Mouse (Mus musculus) ES-CJ7 (cell line): ENCODE data around the gene Dcaf6.
"Not testable (repeated sequence)": the region's sequence is repeated elsewhere in the genome, so short reads cannot be mapped to it uniquely, and the experiment has no call there.

Source experiments
- DNase-seq: peaks from one replicate; pipeline ENCODE4 v3.0.0; 2011; ENCODE audit warnings: low read depth, low spot score

The Dcaf6 gene

GRCm38 (mm10) chr1:165421357-165421915 lies 38.8 kb downstream of the Dcaf6 start:
- no peak for DNase-seq

DNA sequence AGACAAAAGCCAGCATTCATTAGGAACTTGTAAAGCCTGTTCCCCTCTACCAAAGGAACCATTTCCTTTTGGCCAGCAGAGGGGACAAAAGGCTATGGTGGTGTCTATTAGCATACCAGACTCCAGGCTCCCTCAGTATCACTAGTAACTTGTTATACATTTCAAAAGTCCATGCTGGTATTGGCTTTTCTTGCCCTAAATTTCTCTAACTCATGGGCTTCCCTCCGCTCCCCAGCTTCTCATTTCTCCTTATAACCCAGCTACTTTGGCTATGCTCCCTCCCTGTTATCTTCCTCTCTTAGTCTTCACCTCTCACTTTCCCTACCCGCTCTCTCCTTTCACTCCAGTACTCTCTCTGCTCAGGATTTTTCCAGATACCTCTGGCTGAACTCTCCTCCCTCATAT lies 63.9 kb downstream of the Dcaf6 start:
- DNase-seq = no peak

DNA sequence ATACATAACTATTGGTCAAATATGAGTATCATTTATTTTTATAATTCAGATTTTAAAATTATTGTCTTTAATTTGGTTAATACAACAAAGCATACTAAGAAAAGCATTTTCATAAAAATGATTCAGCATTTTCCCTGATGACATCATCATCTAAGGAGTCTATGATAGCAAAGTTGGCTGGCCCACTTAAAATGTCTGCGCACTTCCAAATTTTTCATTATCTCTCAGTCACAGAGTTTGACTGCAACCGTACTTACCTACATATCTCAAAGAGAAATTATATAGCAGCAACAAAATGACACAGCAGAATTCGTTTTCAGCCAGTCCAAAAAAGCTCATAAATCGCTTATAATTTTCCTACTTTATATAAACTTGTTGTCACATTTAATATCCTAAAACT lies 64.3 kb downstream of the Dcaf6 start:
- no peak for DNase-seq

GRCm38 (mm10) chr1:165394836-165395235 lies 65.4 kb downstream of the Dcaf6 start:
- no peak for DNase-seq

GRCm38 (mm10) chr1:165393033-165393432 lies 67.2 kb downstream of the Dcaf6 start:
- no peak for DNase-seq

- peak; percentile 44 for DNase-seq
Observed at GRCm38 (mm10) chr1:165388716-165389115, 71.6 kb downstream of the Dcaf6 start.

DNA sequence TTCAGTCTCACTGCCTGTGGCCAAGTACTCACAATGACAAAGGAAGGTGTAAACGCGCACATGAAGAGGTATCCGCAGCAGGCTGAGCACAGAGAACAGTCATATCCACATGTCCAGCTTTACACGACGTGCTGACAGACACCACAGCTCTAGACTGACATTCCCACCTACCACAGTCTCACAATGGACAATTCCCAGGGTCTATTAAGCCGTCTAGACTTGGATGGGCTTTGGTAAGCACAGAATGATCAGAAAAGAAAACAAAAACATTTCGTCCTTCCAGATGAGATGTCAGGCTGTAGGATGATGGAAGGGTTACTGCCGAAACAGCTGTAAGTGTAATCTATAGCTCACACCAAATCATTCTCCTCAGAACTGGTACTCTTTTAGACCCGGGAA lies 73.8 kb downstream of the Dcaf6 start:
- no peak for DNase-seq

DNA sequence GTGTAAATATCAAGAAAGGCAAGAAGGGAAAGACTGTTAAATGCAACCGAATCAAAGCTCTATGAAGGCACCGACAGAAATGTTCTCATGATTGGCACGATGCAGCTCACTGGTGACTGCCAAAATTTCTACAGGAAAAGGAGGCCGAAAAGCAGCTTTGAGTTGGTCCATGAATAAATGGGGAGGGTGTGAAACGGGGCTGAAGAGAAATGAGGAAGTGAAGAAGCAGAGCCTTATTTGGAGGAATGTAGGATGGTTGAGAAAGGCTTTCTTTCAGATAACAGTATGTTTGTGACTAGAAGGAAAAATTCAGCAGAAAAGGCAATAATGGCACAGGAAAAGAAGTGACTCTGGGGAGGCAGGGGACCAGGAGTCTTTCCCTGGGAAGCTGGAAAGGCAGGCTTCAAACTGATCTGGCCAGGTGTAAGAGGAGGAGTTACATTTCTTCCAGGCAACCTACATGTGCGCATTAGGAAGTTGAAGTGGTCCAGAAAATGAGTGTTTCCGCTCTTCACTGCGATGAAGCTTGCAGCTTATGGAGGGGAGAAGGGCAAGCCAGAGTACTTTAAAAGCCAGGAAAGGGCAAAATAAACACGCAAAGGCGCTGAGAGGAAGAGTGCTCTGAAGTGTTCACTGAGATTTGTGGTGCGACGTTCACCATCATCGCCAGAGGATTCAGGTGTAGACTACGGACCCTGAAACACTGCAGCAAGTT lies 74.3 kb downstream of the Dcaf6 start:
- DNase-seq = no peak

DNA sequence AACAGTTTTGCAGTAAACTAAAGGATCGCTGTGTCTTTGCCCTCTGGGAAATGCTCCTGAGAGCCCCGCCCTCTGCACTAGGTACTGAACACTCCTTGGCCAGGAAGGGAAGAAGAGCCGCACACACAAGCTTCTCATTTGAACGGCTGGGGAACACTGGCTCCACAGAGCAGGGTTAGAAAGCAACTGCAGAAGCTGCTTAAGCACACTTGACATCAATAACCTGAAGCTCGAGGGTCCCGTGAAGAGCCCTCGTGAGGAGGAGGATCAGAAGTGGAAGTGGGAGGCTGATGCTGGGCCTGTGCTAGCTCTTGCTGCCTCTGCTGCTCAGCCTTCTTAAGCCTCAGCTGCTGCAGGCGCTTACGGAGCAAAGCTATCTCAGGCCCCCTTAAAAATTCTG lies 86.4 kb downstream of the Dcaf6 start:
- peak; percentile 17 for DNase-seq

GRCm38 (mm10) chr1:165370990-165371389 lies 89.3 kb downstream of the Dcaf6 start:
- no peak for DNase-seq

DNA sequence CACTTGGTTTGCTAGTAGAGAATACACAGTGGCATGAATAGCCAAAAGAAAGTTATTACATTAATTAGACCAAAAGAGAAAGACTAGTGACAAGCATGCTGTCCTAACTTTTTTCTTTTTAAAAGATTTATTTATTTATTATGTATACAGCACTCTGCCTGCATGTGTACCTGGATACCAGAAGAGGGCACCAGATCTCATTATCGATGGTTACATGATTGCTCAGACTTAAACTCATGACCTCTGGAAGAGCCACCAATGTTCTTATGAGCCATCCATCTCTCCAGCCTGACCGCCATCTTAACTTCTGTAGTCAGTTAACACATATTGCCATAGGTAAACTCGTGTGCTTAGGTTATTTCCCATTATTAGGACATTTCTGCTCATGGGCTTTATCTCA lies 95.2 kb downstream of the Dcaf6 start:
- peak; percentile 59 for DNase-seq

GRCm38 (mm10) chr1:165363271-165363670 lies 97.0 kb downstream of the Dcaf6 start:
- DNase-seq = no peak

- DNase-seq = no peak
Observed at GRCm38 (mm10) chr1:165356347-165356746, 103.9 kb downstream of the Dcaf6 start.

GRCm38 (mm10) chr1:165348627-165349026 lies 111.6 kb downstream of the Dcaf6 start:
- DNase-seq = no peak

GRCm38 (mm10) chr1:165344453-165344852 lies 115.8 kb downstream of the Dcaf6 start:
- DNase-seq = peak; percentile 17

GRCm38 (mm10) chr1:165342126-165342525 lies 118.1 kb downstream of the Dcaf6 start:
- peak; percentile 36 for DNase-seq

DNA sequence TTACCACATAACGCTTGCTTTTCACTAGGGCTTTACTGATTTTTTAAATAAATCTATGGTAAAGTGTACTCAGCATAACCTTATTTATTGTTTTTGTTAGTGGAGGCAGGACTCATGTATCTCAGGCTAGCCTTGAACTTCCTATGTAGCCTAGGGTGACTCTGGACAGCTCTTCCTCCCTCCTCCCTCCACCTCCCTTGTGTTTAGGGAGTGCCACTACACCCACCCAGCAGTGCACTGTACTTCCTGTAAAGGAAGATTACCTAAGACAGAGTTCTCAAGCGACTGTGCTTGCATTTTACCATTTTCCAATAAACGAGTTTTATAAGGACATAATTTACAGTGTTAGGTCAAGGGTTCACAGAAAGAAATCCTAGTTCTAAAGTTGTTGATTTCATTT lies 127.5 kb downstream of the Dcaf6 start:
- no peak for DNase-seq

DNA sequence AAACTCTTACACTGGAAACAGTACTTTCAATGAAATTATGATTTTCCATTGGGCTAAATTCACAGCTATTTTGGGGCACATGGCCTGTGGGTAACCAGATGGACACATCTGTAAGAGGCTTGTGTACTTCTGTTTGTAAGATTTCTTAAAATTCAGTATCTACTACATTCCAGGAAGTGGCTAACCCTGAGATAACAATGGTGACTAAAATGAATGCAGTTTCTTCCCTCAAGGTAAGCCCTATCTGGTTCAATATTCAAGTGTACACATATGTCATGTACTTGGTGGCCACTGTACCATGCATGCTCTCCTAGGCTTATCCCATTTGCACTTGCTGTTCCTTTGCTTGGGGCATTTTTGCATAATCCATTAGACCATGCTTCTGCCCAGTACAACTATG lies 129.4 kb downstream of the Dcaf6 start:
- no peak for DNase-seq

GRCm38 (mm10) chr1:165328384-165329289 lies 131.6 kb downstream of the Dcaf6 start:
- not testable (repeated sequence) for DNase-seq

DNA sequence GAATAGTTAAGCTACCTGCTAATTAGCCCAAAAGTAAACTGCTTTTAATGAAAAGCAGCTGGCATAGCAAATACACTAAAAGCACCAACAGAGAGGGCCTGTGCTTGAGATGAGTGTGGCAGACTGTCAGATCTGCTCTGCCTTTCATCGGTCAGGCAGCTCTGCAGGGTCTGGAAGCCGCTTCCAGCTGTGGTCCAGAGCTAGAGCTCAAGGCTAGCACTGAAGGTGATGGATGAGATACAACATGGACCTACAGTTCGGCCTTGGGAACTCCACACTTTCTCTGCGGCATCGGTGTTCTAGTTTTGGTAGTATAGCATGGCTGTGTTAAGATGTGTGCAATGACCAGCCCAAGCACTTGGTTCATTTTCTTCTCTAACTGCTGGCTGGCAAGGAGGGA lies 132.4 kb downstream of the Dcaf6 start:
- DNase-seq = no peak

DNA sequence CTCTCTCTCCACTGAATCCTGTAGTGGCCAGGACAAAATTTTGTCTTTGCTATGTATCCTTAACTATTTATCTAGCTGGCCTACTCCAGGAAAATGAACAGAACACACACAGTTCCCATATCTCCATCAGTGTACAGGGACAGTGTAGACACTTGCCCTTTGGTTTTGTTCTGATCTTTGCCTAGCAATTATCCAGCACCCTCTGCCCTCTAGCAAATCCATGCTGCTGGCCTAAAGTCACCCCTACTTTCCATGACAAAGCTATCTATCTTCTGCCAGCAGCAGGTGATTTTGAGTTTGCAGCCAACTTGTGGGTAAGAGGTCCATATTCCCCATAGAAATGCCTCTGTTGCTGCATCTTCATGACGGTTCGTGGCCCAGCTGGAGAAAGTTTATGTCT lies 132.9 kb downstream of the Dcaf6 start:
- no peak for DNase-seq

GRCm38 (mm10) chr1:165322934-165323333 lies 137.3 kb downstream of the Dcaf6 start:
- no peak for DNase-seq

GRCm38 (mm10) chr1:165321891-165322290 lies 138.4 kb downstream of the Dcaf6 start:
- no peak for DNase-seq
